Mouse (Mus musculus) bone marrow macrophage, adult 2 months (primary cell): Measurements from ENCODE around the gene Zfp239. TPM values are rescaled to one million over a fixed set of nuclear protein-coding genes. Genes with fewer than 3 reads are reported as not detected.
A peak's percentile ranks its signal among the peaks of the same experiment; 100 is the strongest.

Experiments
- H3K27ac ChIP-seq: 2 replicates; pipeline ENCODE4 v1.5.1; 2012; ENCODE audit warnings: low read depth, low read length; ENCODE audit not compliant: insufficient read depth
- H3K4me1 ChIP-seq: 2 replicates; pipeline ENCODE4 v1.6.1; 2012; ENCODE audit warnings: low read length; ENCODE audit not compliant: control insufficient read depth, insufficient read depth
- H3K4me3 ChIP-seq: 2 replicates; pipeline ENCODE4 v1.5.1; 2012; ENCODE audit warnings: mild to moderate bottlenecking, low read length, moderate library complexity; ENCODE audit not compliant: insufficient read depth
- CTCF ChIP-seq: IDR thresholded peaks from 2 replicates; pipeline ENCODE4 v1.5.1; 2012; ENCODE audit warnings: low read depth, mild to moderate bottlenecking, low read length, moderate library complexity
- POLR2A ChIP-seq: IDR thresholded peaks from 2 replicates; pipeline ENCODE4 v1.6.1; 2012; ENCODE audit warnings: mild to moderate bottlenecking, low read depth, low read length, borderline replicate concordance
- polyA plus RNA-seq: library from polyadenylated mRNA; stranded (reverse); fragments of >200 nt; gene quantifications from 2 replicates; pipeline ENCODE4 v1.2.4, GENCODE M21; 2012; ENCODE audit not compliant: missing spikeins, insufficient read depth, insufficient read length

Zfp239 gene
- polyA plus RNA-seq, 1 experiment: 0.62 TPM

DNA sequence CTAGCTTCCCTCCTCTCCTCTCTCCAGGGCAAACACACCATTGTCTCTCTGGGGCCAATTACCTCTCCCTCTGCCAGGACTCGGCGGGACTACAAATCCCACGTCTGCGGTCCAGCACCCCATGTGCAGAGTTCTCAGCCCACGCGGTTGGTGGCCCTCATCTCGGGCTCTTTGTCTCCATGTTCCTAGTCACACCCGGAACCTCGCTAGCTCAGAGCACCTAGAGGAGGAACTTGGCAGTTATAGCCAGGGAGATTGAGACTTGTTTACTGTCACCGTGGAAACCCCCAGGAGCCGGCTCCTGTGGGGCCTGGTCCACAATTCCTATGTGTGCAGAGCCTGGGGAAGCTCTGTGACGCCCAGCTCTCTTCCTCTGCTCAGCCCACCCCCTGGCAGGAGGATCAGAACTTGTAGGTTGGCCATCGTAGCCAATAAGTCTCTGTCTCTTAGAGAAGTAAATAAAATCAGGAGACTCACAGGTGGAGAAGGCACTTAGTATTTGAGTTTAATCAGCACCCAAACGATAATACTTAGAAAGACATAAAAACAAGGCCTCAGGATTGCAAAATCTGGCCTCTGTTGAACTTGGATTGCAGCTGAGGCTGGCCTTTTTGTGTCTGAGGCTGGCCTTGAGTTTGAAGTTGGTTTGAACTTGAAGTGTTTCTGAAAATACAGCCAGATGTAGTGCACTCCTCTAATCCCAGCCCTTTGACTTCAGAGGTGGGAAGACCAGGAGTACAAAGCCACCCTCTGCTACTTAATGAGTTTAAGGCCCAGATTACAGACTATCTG lies 29.7 kb downstream of the Zfp239 start:
- H3K4me3 ChIP-seq: no peak overlapping the region
- TF ChIP-seq CTCF: no peak
- TF ChIP-seq POLR2A: no peak
- H3K27ac ChIP-seq: no peak overlapping the region
- peaks cover 6% of the 10 kb centered on the region for H3K4me1 ChIP-seq

DNA sequence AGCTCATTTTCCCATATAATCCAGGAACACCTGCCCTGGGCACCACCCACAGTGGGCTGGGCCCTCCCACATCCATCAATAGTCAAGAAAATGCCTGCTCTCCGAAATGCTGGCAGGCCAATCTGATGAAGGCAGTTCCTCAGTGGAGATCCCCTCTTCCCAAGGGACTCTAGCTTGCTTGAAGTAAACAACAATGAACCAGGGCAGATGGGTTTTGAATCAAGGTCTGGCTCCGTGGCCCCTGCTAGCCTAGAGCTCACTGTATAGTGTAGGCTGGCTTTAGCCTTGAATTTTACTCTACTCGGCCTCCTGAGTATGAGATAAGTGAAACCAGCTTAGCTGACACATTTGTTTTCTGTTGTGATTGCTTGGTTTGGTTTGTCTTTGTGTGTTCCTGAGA lies 30.5 kb downstream of the Zfp239 start:
- TF ChIP-seq POLR2A (no peak), CTCF (no peak)
- Histone ChIP-seq H3K4me1 (peaks cover 6% of the 10 kb centered on the region), H3K27ac (no peak overlapping the region), H3K4me3 (no peak overlapping the region)

DNA sequence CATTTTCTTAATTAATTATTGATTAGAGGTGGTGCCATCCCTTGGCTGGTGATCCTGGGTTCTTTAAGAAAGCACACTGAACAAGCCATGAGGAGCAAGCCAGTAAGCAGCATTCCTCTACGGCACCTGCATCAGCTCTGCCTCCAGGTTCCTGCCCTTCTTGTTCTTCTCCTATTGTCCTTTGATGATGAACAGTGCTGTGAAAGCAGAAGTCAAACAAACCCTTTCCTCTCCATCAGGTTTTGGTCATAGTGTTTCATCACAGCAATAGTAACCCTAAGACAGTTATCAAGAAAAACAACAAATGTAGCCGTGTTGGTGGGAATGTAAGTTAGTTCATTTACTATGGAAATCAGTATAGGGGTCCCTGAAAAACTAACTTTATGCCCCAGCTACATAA lies 31.5 kb downstream of the Zfp239 start:
- peaks cover 6% of the 10 kb centered on the region for H3K4me1 ChIP-seq
- TF ChIP-seq CTCF (no peak), POLR2A (no peak)
- H3K4me3 ChIP-seq: no peak overlapping the region
- H3K27ac ChIP-seq: no peak overlapping the region

DNA sequence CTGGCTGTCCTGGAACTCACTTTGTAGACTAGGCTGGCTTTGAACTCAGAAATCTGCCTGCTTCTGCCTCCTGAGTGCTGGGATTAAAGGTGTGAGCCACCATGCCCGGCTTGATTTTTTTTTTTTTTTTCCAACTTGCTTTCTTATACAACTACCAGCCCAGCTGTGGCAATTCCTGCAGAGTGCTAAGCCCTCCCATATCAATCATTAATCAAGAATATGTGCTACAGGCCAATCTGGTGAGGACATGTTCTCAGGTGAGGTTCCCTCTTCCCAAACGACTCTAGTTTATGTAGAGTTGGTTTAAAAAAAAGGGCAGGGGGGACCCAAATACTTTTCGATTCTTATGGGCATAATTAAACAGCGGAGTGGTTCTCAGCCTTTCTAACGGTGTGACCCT lies 35.9 kb downstream of the Zfp239 start:
- Histone ChIP-seq H3K4me1 (peaks cover 10% of the 10 kb centered on the region), H3K27ac (no peak overlapping the region), H3K4me3 (no peak overlapping the region)
- TF ChIP-seq POLR2A: no peak
- TF ChIP-seq CTCF: no peak

DNA sequence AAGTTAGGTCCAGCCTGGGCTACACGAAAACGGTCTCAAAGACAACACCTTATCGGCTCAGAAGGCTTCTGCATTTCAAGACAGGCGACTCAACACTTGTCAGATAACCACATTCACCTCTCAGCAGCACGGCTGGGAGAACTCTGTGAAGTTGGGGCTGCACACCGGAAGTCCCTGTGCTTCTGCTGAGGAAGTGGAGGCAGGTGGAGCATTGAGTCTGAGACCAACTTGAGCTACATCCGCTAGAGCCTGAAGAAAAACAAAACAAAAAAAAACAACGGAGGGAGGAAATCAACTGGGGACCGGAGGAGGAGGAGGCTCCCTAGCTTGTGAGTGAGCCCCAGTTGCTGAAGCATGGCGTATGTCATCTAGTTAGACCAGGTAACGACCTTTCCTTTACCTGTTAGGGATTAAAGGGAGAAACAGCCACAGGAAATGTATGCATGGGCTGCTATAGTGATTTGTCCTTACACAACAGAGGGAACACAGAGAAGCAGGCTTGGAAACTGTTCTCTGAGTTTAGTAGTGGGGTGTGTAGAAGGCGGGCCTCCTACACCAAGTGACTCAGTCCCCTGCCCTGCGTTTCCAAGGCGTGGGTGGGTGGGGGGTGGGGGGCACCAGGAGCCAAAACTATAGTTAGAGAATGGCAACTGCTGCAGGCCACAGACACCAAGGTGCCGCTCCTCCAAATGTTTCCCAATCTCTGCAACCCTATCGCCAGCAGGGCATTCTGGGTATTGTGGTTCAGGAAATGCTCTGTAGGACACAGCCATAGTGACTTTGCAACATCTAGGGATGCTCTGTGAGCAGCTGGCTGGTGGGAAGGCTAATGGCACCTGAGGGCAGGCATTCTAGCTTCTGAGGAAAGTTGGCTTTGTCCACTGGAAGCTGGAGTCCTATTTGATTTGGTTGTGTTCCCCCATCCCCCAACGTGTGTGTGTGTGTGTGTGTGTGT lies 38.5 kb downstream of the Zfp239 start, which contains the start of gene Hnrnpf:
Gene Hnrnpf, plus strand, starts transcription at position 199 of the 955 bp plus-strand sequence.
- peaks cover 19% of the 10 kb centered on the region for H3K4me1 ChIP-seq
- H3K27ac ChIP-seq: no peak within 1 kb of the TSS
- TF ChIP-seq CTCF (no peak), POLR2A (no peak)
- no peak within 1 kb of the TSS for H3K4me3 ChIP-seq

DNA sequence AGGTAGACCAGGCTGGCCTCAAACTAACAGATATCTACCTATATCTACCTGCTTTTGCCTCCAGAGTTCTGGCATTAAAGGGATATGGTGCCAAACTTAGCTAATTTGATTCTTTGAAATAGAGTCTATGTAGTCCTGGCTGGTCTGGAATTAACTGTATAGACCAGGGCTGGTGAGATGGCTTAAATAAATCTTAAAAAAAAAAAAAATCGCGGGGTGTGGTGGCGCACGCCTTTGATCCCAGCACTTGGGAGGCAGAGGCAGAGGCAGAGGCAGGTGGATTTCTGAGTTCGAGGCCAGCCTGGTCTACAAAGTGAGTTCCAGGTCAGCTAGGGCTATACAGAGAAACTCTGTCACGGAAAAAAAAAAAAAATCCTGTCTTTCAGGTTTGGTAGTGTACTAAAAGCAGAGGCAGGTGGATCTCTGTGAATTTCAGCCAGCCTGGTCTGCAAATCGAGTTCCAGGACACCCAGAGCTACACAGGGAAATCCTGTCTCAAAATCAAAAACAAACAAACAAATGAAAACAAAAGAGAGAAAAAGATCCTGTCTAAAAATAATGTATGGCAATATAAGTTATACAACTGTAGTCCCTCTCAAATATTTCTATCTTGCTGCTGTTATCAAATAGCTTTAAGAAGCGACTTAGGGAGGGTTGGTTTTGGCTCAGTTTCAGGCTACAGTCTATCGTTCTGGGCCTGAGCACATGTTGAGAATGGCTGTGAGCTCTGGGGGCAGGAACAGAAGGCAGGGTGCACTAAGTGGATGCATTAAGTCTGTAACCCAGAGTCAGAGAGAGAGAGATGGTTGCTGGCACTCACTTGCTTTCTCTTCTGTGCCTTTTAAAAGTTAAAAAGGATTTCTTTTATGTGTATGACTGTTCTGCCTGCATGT lies 39.9 kb downstream of the Zfp239 start:
- H3K4me1 ChIP-seq: peaks cover 22% of the 10 kb centered on the region
- H3K4me3 ChIP-seq: no peak overlapping the region
- TF ChIP-seq CTCF: no peak
- no peak for TF ChIP-seq POLR2A
- H3K27ac ChIP-seq: no peak overlapping the region

DNA sequence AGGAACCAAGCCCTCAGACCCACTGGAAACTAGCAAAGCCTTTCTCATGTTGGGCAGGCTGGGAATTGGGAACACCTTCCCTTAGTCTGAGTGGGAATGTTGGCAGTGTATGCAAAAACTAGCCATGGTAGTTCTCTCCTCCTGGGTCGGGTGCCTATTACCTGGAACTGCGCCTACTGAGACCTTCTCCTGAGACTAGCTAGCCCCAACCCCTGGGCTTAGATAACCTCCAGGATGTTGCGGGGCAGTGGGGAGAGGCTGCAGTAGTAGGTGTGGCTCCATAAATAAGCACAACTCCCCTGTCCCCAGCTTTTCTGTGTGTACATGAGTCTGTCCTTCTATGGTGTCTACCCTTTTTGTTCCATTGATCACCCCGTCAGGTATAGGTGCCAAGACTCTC lies 40.7 kb downstream of the Zfp239 start:
- peaks cover 22% of the 10 kb centered on the region for H3K4me1 ChIP-seq
- TF ChIP-seq CTCF (no peak), POLR2A (no peak)
- H3K4me3 ChIP-seq: no peak overlapping the region
- no peak overlapping the region for H3K27ac ChIP-seq

DNA sequence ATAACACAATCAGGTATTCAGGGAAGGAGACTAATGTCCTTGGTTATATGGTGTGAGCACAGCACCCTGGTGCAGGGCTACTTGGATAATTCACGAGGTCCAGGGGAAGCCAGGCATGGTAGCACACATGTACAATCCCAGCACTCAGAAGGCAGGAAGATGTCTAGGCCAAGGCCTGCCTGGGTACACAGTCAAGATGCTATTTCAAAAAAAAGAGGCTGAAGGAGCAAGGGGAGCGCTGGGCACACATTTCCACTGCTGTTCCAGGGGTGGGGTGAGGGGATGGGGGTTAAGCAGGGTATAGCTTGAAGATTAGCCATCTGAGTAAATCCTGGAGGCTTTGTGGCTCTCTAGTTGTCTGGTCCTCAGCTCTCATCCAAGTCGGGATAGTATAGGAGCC lies 41.9 kb downstream of the Zfp239 start:
- Histone ChIP-seq H3K27ac (no peak overlapping the region), H3K4me3 (no peak overlapping the region), H3K4me1 (peaks cover 22% of the 10 kb centered on the region)
- no peak for TF ChIP-seq CTCF

DNA sequence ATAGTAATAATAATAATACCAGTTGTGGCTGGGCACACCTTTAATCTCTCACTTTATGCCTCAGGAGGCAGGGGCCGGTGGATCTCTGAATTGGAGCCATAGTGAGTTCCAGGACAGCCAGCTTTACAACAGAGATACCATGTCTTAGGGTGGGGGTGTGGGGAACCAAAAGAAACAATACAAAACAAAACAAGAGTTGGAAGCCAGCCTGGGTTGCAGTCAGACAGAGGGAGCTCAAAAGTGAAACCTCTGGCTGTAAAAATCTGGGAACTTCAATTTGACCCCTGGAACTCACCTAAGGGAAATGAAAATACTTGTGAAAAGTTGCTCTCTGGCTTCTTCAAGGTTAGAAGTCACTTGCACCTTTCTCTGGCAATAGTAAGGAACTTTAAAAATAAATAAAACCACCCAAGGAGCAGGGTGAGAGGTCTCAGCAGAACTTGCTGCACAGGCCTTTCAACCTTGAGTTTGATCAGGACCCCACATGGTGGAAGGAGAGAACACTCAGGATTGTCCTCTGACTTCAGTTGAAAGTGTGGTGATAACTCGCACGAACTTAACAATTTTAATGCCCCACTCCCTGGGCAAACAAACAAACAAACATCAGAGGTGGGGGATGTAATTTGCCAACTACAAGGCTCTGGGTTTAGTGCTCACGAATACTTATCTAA lies 43.5 kb downstream of the Zfp239 start:
- peaks cover 17% of the 10 kb centered on the region for H3K4me1 ChIP-seq
- H3K4me3 ChIP-seq: peak overlapping the region; percentile 94
- peak overlapping the region; percentile 86 for H3K27ac ChIP-seq
- TF ChIP-seq CTCF (no peak), POLR2A (no peak)
